Mouse (Mus musculus) liver, embryonic 15.5 days (tissue): ENCODE data around the gene Ccdc170. TPM values are rescaled to one million over a fixed set of nuclear protein-coding genes. Genes with fewer than 3 reads are reported as not detected.
A peak's percentile ranks its signal among the peaks of the same experiment; 100 is the strongest.
"Not testable (repeated sequence)": the region's sequence is repeated elsewhere in the genome, so short reads cannot be mapped to it uniquely, and the experiment has no call there.

Experiments
- ATAC-seq: fragments of 200-750 bp; cut with Nextera tagmentation; 2 replicates; pipeline ENCODE4 v1.8.0; 2017; ENCODE audit warnings: moderate number of reproducible peaks, mild to moderate bottlenecking, moderate library complexity; ENCODE audit not compliant: insufficient read depth
- H3K27ac ChIP-seq: fragments of 300-500 bp; sonication (generic); replicated peaks from 2 replicates; pipeline ENCODE4 v1.5.1; 2015; ENCODE audit warnings: mild to moderate bottlenecking, inconsistent platforms
- H3K27me3 ChIP-seq: fragments of 300-500 bp; sonication (generic); 2 replicates; pipeline ENCODE4 v1.6.1; 2015; ENCODE audit warnings: mild to moderate bottlenecking, inconsistent platforms
- H3K36me3 ChIP-seq: fragments of 300-500 bp; sonication (generic); replicated peaks from 2 replicates; pipeline ENCODE4 v1.6.1; 2015; ENCODE audit warnings: moderate library complexity, mild to moderate bottlenecking, inconsistent platforms
- H3K4me1 ChIP-seq: fragments of 300-500 bp; sonication (generic); replicated peaks from 2 replicates; pipeline ENCODE4 v1.6.1; 2015; ENCODE audit warnings: inconsistent platforms
- H3K4me2 ChIP-seq: fragments of 300-500 bp; sonication (generic); 2 replicates; pipeline ENCODE4 v1.6.1; 2015; ENCODE audit warnings: moderate library complexity, mild to moderate bottlenecking, inconsistent platforms
- H3K4me3 ChIP-seq: fragments of 300-500 bp; sonication (generic); replicated peaks from 2 replicates; pipeline ENCODE4 v1.5.1; 2015; ENCODE audit warnings: mild to moderate bottlenecking, inconsistent platforms
- H3K9ac ChIP-seq: fragments of 300-500 bp; sonication (generic); 2 replicates; pipeline ENCODE4 v1.6.1; 2015; ENCODE audit warnings: moderate library complexity, mild to moderate bottlenecking, inconsistent platforms
- H3K9me3 ChIP-seq: fragments of 300-500 bp; sonication (generic); replicated peaks from 2 replicates; pipeline ENCODE4 v1.6.1; 2016; ENCODE audit warnings: inconsistent platforms
- WGBS: fragments of 180-500 bp; shearing (Covaris S2); methylation state at CpG from one replicate; pipeline ENCODE4 v1.1.7; 2015; ENCODE audit warnings: mixed read lengths; ENCODE audit not compliant: insufficient replicate concordance; 5-methylcytosine and 5-hydroxymethylcytosine counted together
- polyA plus RNA-seq: library from polyadenylated mRNA; unstranded; fragments of >200 nt; fragmentation: Nextera tagmentation; extraction: Ambion mirVana; gene quantifications from 2 replicates; pipeline ENCODE4 v1.2.1, GENCODE M21; 2015

Gene Ccdc170
- not detected in 2 replicates for polyA plus RNA-seq

- WGBS = 67% methylated on average over 11 of the region's 11 CpGs
- Histone ChIP-seq H3K4me3 (no peak within 1 kb of the TSS), H3K27ac (no peak within 1 kb of the TSS), H3K4me2 (no peak within 1 kb of the TSS), H3K9me3 (no peaks in the 10 kb centered on the region), H3K4me1 (0 out of 2 replicates have a peak, but pooled peaks cover 4% of the 10 kb centered on the region), H3K27me3 (no peaks in the 10 kb centered on the region), H3K9ac (no peak within 1 kb of the TSS), H3K36me3 (no peaks in the 10 kb centered on the region)
- no peak for ATAC-seq
Measured at GRCm38 (mm10) chr10:4482355-4482754, at the start of gene Ccdc170. Gene Ccdc170 (plus strand): TSS chr10:4482502.

- Histone ChIP-seq H3K36me3 (peaks cover 31% of the 10 kb centered on the region), H3K27me3 (no peaks in the 10 kb centered on the region), H3K4me3 (peak overlapping the region; percentile 85), H3K9me3 (no peaks in the 10 kb centered on the region), H3K27ac (peak overlapping the region; percentile 90), H3K4me1 (peaks cover 49% of the 10 kb centered on the region), H3K9ac (peak overlapping the region; percentile 86), H3K4me2 (peak overlapping the region; percentile 90)
- WGBS = 5% methylated on average over 19 of the region's 19 CpGs
- ATAC-seq = no peak
Measured at GRCm38 (mm10) chr10:4432996-4433755, 49.1 kb upstream of the Ccdc170 start.

- Histone ChIP-seq H3K4me3 (peak overlapping the region; percentile 85), H3K4me1 (peaks cover 47% of the 10 kb centered on the region), H3K36me3 (peaks cover 35% of the 10 kb centered on the region), H3K9ac (0 out of 2 replicates have a peak overlapping the region, but pooled peaks have one; percentile 86), H3K4me2 (peak overlapping the region; percentile 90)
- not testable (repeated sequence) for H3K9me3 ChIP-seq, H3K27me3 ChIP-seq, ATAC-seq, H3K27ac ChIP-seq
- 76% methylated on average over 2 of the region's 2 CpGs for WGBS
Measured at GRCm38 (mm10) chr10:4433871-4434270, 48.4 kb upstream of the Ccdc170 start.

- ATAC-seq = no peak
- H3K4me2 ChIP-seq = no peak overlapping the region
- H3K27me3 ChIP-seq = no peaks in the 10 kb centered on the region
- H3K27ac ChIP-seq = no peak overlapping the region
- WGBS = 71% methylated on average over 3 of the region's 3 CpGs
- peaks cover 51% of the 10 kb centered on the region for H3K36me3 ChIP-seq
- peaks cover 31% of the 10 kb centered on the region for H3K4me1 ChIP-seq
- H3K9me3 ChIP-seq = no peaks in the 10 kb centered on the region
- no peak overlapping the region for H3K4me3 ChIP-seq
- no peak overlapping the region for H3K9ac ChIP-seq
Measured at GRCm38 (mm10) chr10:4435416-4435815, 46.9 kb upstream of the Ccdc170 start.

GRCm38 (mm10) chr10:4456409-4456808 lies 25.9 kb upstream of the Ccdc170 start:
- Histone ChIP-seq H3K4me2 (no peak overlapping the region), H3K27ac (no peak overlapping the region), H3K9ac (no peak overlapping the region), H3K9me3 (no peaks in the 10 kb centered on the region), H3K4me3 (no peak overlapping the region), H3K27me3 (no peaks in the 10 kb centered on the region), H3K36me3 (peaks cover 24% of the 10 kb centered on the region), H3K4me1 (no peaks in the 10 kb centered on the region)
- ATAC-seq = no peak
- 23% methylated on average over 4 of the region's 4 CpGs for WGBS

- Histone ChIP-seq H3K36me3 (peaks cover 4% of the 10 kb centered on the region; the same call in 1 of the 2 replicates), H3K27ac (no peak overlapping the region), H3K27me3 (no peaks in the 10 kb centered on the region), H3K4me2 (no peak overlapping the region), H3K4me1 (no peaks in the 10 kb centered on the region), H3K9ac (no peak overlapping the region), H3K9me3 (no peaks in the 10 kb centered on the region), H3K4me3 (no peak overlapping the region)
- 66% methylated on average over 2 of the region's 2 CpGs for WGBS
- ATAC-seq = peak; percentile 70
Measured at GRCm38 (mm10) chr10:4460201-4460600, 22.1 kb upstream of the Ccdc170 start.

GRCm38 (mm10) chr10:4465799-4466198 lies 16.5 kb upstream of the Ccdc170 start:
- Histone ChIP-seq H3K9ac (no peak overlapping the region), H3K4me3 (no peak overlapping the region), H3K4me1 (no peaks in the 10 kb centered on the region), H3K27ac (no peak overlapping the region), H3K27me3 (no peaks in the 10 kb centered on the region), H3K9me3 (no peaks in the 10 kb centered on the region), H3K36me3 (no peaks in the 10 kb centered on the region), H3K4me2 (no peak overlapping the region)
- WGBS = 63% methylated on average over 7 of the region's 7 CpGs
- no peak for ATAC-seq

- Histone ChIP-seq H3K27ac (no peak overlapping the region), H3K4me1 (no peaks in the 10 kb centered on the region), H3K27me3 (no peaks in the 10 kb centered on the region), H3K9me3 (no peaks in the 10 kb centered on the region), H3K4me2 (no peak overlapping the region), H3K36me3 (no peaks in the 10 kb centered on the region), H3K9ac (no peak overlapping the region), H3K4me3 (no peak overlapping the region)
- WGBS = 51% methylated on average over 3 of the region's 3 CpGs
- ATAC-seq = no peak
Measured at GRCm38 (mm10) chr10:4469406-4469805, 12.9 kb upstream of the Ccdc170 start.

GRCm38 (mm10) chr10:4473591-4473993 lies 8.7 kb upstream of the Ccdc170 start:
- Histone ChIP-seq H3K27me3 (no peaks in the 10 kb centered on the region), H3K4me2 (no peak overlapping the region), H3K9ac (no peak overlapping the region), H3K36me3 (no peaks in the 10 kb centered on the region), H3K9me3 (no peaks in the 10 kb centered on the region), H3K27ac (no peak overlapping the region), H3K4me1 (no peaks in the 10 kb centered on the region), H3K4me3 (no peak overlapping the region)
- WGBS = 78% methylated on average over 11 of the region's 11 CpGs
- ATAC-seq = no peak

GRCm38 (mm10) chr10:4475431-4475830 lies 6.9 kb upstream of the Ccdc170 start:
- no peaks in the 10 kb centered on the region for H3K36me3 ChIP-seq
- H3K9me3 ChIP-seq = no peaks in the 10 kb centered on the region
- H3K9ac ChIP-seq = no peak overlapping the region
- ATAC-seq = no peak
- H3K27me3 ChIP-seq = no peaks in the 10 kb centered on the region
- no peaks in the 10 kb centered on the region for H3K4me1 ChIP-seq
- H3K4me3 ChIP-seq = no peak overlapping the region
- no peak overlapping the region for H3K27ac ChIP-seq
- H3K4me2 ChIP-seq = no peak overlapping the region
- 71% methylated on average over 3 of the region's 3 CpGs for WGBS

- no peak overlapping the region for H3K9ac ChIP-seq
- H3K4me3 ChIP-seq = no peak overlapping the region
- no peak for ATAC-seq
- no peaks in the 10 kb centered on the region for H3K4me1 ChIP-seq
- H3K4me2 ChIP-seq = no peak overlapping the region
- H3K27ac ChIP-seq = no peak overlapping the region
- H3K27me3 ChIP-seq = no peaks in the 10 kb centered on the region
- WGBS = 78% methylated on average over 5 of the region's 5 CpGs
- H3K36me3 ChIP-seq = no peaks in the 10 kb centered on the region
- H3K9me3 ChIP-seq = no peaks in the 10 kb centered on the region
Measured at GRCm38 (mm10) chr10:4476604-4477003, 5.7 kb upstream of the Ccdc170 start.
